Mouse (Mus musculus) G1E (cell line): ENCODE data around the gene Gpsm1.

Experiments
- CTCF ChIP-seq: IDR thresholded peaks from 2 replicates; pipeline ENCODE4 v1.5.1; 2012; ENCODE audit warnings: low read depth, low read length, inconsistent platforms, mixed read lengths
- GATA1 ChIP-seq: IDR thresholded peaks from 2 replicates; pipeline ENCODE4 v1.6.1; 2012; ENCODE audit warnings: borderline replicate concordance, low read length, inconsistent platforms, mixed read lengths
- TAL1 ChIP-seq: conservative IDR thresholded peaks from 2 replicates; pipeline ENCODE4 v1.6.1; 2012; ENCODE audit warnings: low read depth, low read length, inconsistent platforms, mixed read lengths

DNA sequence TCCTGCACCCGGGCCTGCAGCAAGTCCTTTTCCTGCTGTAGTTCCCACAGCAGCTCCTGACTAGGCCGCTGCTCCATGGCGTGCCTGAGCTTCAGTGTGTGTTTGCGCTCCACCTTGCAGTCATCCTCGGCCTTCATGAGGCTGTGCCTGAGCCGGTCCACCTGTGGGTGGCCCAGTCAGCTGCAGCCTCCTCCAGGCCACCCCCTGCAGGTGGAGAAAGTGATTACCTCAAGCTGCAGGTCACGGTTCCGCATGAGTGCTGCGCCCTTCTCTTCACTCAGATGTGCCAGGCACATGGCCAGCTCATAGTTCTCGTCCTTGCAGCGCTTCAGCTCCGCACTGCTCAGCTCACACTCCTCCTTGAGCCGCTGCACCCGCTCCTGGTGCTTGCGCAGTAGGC is 42.2 kb downstream of the Gpsm1 start:
- TF ChIP-seq CTCF (no peak), GATA1 (no peak), TAL1 (no peak)
